Comparison of ENCODE assay signal across 19 mouse cellular contexts in the genomic region with DNA sequence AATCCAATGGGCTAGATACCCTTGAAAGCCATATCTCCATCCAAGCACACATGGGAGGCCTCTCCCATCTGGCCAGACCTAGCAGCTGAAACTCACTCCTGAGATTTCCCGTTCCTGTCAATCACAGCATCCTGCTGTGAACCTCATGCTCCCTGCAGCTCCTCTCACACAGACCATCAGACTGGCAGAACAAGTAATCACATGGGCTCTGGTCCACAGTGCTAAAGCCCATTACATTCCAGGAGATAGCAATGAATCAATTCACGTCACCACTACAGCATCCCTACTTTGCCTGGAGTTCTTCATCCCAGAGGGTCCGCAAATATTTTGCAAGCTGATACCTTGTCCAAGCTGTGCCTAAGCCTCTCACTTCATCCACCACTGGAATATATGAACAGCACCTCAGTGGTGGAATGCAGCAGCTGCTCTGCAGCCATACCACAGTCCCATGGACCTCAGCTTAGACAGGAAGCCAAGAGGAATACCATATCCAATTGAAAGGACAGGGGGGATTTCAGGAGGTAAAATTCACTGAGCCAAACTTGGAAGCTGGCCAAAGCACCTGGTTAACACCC.
DNase-seq lines count a peak whose midpoint lies in the region; ATAC-seq and TF ChIP-seq lines count a peak whose summit lies in the region.
"Had no signal": no experiment of that assay in that cellular context is flagged by ENCODE, and none has a peak within 500 bp of the region (broad histone marks: within the 10 kb centered on the region; RNA-seq: fewer than 3 reads in every experiment).

No protein-coding gene starts in this region.

- DNase-seq in kidney, postnatal 36 days, result no peak
- DNase-seq in forelimb bud, embryonic 11.5 days (ENCODE audit: low read depth, low spot score), result peak; percentile 6
- DNase-seq in limb, embryonic 14.5 days (ENCODE audit: low spot score), result peak; percentile 44
- no peak for DNase-seq in right cerebral cortex, postnatal 10 days (ENCODE audit: low spot score in 2 of 2)
- no peak for DNase-seq in urinary bladder, postnatal 36 days (ENCODE audit: low spot score in 2 of 2)
- DNase-seq: adrenal gland, adult 2 months; adrenal gland, postnatal 25 days; cerebellum, adult 2 months; cerebellum, postnatal 10 days; gastrocnemius, postnatal 36 days; heart, adult 11 months; heart, postnatal 36 days had no signal

- 0 out of 2 replicates have a peak, but pooled peaks cover 3% of the 10 kb centered on the region for H3K4me1 ChIP-seq in kidney, embryonic 15.5 days
- peaks cover 8% of the 10 kb centered on the region; the same call in 1 of the 2 replicates for H3K4me1 ChIP-seq in limb, embryonic 14.5 days (ENCODE audit: control insufficient read depth, insufficient read depth, low read length)
- H3K4me1 ChIP-seq: embryonic facial prominence, embryonic 13.5 days; forebrain, embryonic 10.5 days; heart, embryonic 13.5 days; hindbrain, embryonic 15.5 days had no signal

- ATAC-seq in kidney, embryonic 15.5 days (replicated peaks; ENCODE audit: low FRiP score), result peak; percentile 29; the same call in 1 of the 2 replicates
- peak; percentile 88 for ATAC-seq in limb, embryonic 14.5 days (ENCODE audit: low FRiP score, low read depth)
- ATAC-seq: forebrain, embryonic 14.5 days had no signal

- no peak overlapping the region for H3K4me3 ChIP-seq in kidney, embryonic 15.5 days (replicated peaks)
- H3K4me3 ChIP-seq in limb, embryonic 14.5 days (replicated peaks; ENCODE audit: low read length), result no peak overlapping the region
- H3K4me3 ChIP-seq: embryonic facial prominence, embryonic 13.5 days; erythroblast, embryonic 14.5 days; forebrain, embryonic 10.5 days; heart, embryonic 13.5 days; hindbrain, embryonic 15.5 days had no signal

- H3K9ac ChIP-seq in kidney, embryonic 15.5 days, result no peak overlapping the region
- H3K9ac ChIP-seq in limb, embryonic 14.5 days (ENCODE audit: low read depth, low read length, severe bottlenecking), result no peak overlapping the region
- H3K9ac ChIP-seq: embryonic facial prominence, embryonic 13.5 days; heart, embryonic 13.5 days; hindbrain, embryonic 15.5 days had no signal

- no peak for TF ChIP-seq POLR2A in limb, embryonic 14.5 days (IDR thresholded peaks at IDR 0.05; ENCODE audit: borderline replicate concordance, extremely low read depth, insufficient read depth, insufficient read length)

- no peak overlapping the region for H3K4me2 ChIP-seq in kidney, embryonic 15.5 days
- no peak overlapping the region for H3K4me2 ChIP-seq in limb, embryonic 14.5 days (replicated peaks; ENCODE audit: low read depth, low read length, severe bottlenecking)
- H3K4me2 ChIP-seq: embryonic facial prominence, embryonic 13.5 days; heart, embryonic 13.5 days; hindbrain, embryonic 15.5 days had no signal

- WGBS in kidney, embryonic 15.5 days, result 80% methylated on average over 3 of the region's 3 CpGs
- WGBS in limb, embryonic 14.5 days, result 47% methylated on average over 3 of the region's 3 CpGs

- no peaks in the 10 kb centered on the region for H3K36me3 ChIP-seq in kidney, embryonic 15.5 days
- H3K36me3 ChIP-seq in limb, embryonic 14.5 days (ENCODE audit: control insufficient read depth, insufficient read depth, low read length), result no peaks in the 10 kb centered on the region
- H3K36me3 ChIP-seq: embryonic facial prominence, embryonic 13.5 days; forebrain, embryonic 10.5 days; heart, embryonic 13.5 days; hindbrain, embryonic 15.5 days had no signal

- no peak overlapping the region for H3K27ac ChIP-seq in kidney, embryonic 15.5 days
- no peak overlapping the region for H3K27ac ChIP-seq in limb, embryonic 14.5 days (replicated peaks; ENCODE audit: low read depth, low read length)
- H3K27ac ChIP-seq: embryonic facial prominence, embryonic 13.5 days; forebrain, embryonic 10.5 days; heart, embryonic 13.5 days; hindbrain, embryonic 15.5 days had no signal

- H3K27me3 ChIP-seq in kidney, embryonic 15.5 days, result no peaks in the 10 kb centered on the region
- H3K27me3 ChIP-seq in limb, embryonic 14.5 days (ENCODE audit: control insufficient read depth, insufficient read depth, low read length), result no peaks in the 10 kb centered on the region
- H3K27me3 ChIP-seq: embryonic facial prominence, embryonic 13.5 days; heart, embryonic 13.5 days; hindbrain, embryonic 15.5 days had no signal

- H3K9me3 ChIP-seq in kidney, embryonic 15.5 days (replicated peaks), result no peaks in the 10 kb centered on the region
- H3K9me3 ChIP-seq in limb, embryonic 14.5 days (ENCODE audit: control insufficient read depth, low read length), result no peaks in the 10 kb centered on the region
- H3K9me3 ChIP-seq: embryonic facial prominence, embryonic 13.5 days; forebrain, embryonic 10.5 days; heart, embryonic 13.5 days; hindbrain, embryonic 15.5 days had no signal

Comparison
In these comparisons a context has a peak if more than half of its experiments do, and no peak if none do; other contexts are left out.
1. DNase-seq: peak in forelimb bud, embryonic 11.5 days (single experiment) and limb, embryonic 14.5 days (single experiment); none in kidney, postnatal 36 days (0 of 2), right cerebral cortex, postnatal 10 days (0 of 2) and urinary bladder, postnatal 36 days (0 of 2).